Mouse (Mus musculus) MEL (cell line): ENCODE measurements around the gene Ppp2ca. TPM values are rescaled to one million over a fixed set of nuclear protein-coding genes. Genes with fewer than 3 reads are reported as not detected.
A peak's percentile ranks its signal among the peaks of the same experiment; 100 is the strongest.

Source experiments
- DNase-seq: peaks from one replicate; pipeline ENCODE4 v3.0.0; 2011; ENCODE audit warnings: low read depth, low spot score
- H3K27ac ChIP-seq: 2 replicates; pipeline ENCODE4 v1.5.1; 2012; ENCODE audit warnings: low read depth, mild to moderate bottlenecking, control low read depth, low read length, moderate library complexity; ENCODE audit not compliant: control insufficient read depth
- H3K27me3 ChIP-seq, 2 experiments: fragments of 150-350 bp in 1 of 2; sonication (generic) in 1 of 2; 2 replicates each; pipeline ENCODE4 v1.6.1; 2012; ENCODE audit warnings: low read length in 2 of 2, mild to moderate bottlenecking in 2 of 2, improper control_type of control experiment in 1 of 2, moderate library complexity in 1 of 2; ENCODE audit not compliant: insufficient read depth in 2 of 2, control insufficient read depth in 1 of 2
- H3K36me3 ChIP-seq, 2 experiments: 2 replicates each; pipeline ENCODE4 v1.6.1; 2012 to 2014; ENCODE audit warnings: low read length in 2 of 2, improper control_type of control experiment in 1 of 2, inconsistent platforms in 1 of 2, mild to moderate bottlenecking in 1 of 2; ENCODE audit not compliant: insufficient read depth in 2 of 2, control insufficient read depth in 1 of 2
- H3K4me1 ChIP-seq, 2 experiments: fragments of 150-350 bp in 1 of 2; sonication (generic) in 1 of 2; 2 replicates each; pipeline ENCODE4 v1.6.1; 2012; ENCODE audit warnings: low read length in 2 of 2, improper control_type of control experiment in 1 of 2, mild to moderate bottlenecking in 1 of 2; ENCODE audit not compliant: insufficient read depth in 2 of 2, control insufficient read depth in 1 of 2
- H3K4me3 ChIP-seq, 2 experiments: fragments of 150-350 bp in 1 of 2; sonication (generic) in 1 of 2; 2 replicates each; pipeline ENCODE4 v1.5.1; 2012; ENCODE audit warnings: low read depth in 2 of 2, low read length in 2 of 2, mild to moderate bottlenecking in 2 of 2, moderate library complexity in 2 of 2, control low read depth in 1 of 2, improper control_type of control experiment in 1 of 2; ENCODE audit not compliant: control insufficient read depth in 1 of 2, insufficient read depth in 1 of 2
- H3K79me2 ChIP-seq: 2 replicates; pipeline ENCODE4 v1.6.1; 2012; ENCODE audit warnings: mild to moderate bottlenecking, low read length, moderate library complexity; ENCODE audit not compliant: control insufficient read depth, poor library complexity, insufficient read depth
- H3K9ac ChIP-seq: 2 replicates; pipeline ENCODE4 v1.6.1; 2012; ENCODE audit warnings: low read depth, mild to moderate bottlenecking, control low read depth, low read length, moderate library complexity; ENCODE audit not compliant: control insufficient read depth, poor library complexity, severe bottlenecking
- H3K9me3 ChIP-seq: fragments of 150-350 bp; sonication (generic); replicated peaks from 2 replicates; pipeline ENCODE4 v1.6.1; 2012; ENCODE audit warnings: mild to moderate bottlenecking, low read length, improper control_type of control experiment, moderate library complexity; ENCODE audit not compliant: insufficient read depth
- BHLHE40 ChIP-seq: IDR thresholded peaks from 2 replicates; pipeline ENCODE4 v1.6.1; 2012; ENCODE audit warnings: low read depth, mild to moderate bottlenecking, inconsistent platforms, low read length, improper control_type of control experiment, borderline replicate concordance
- CHD1 ChIP-seq: IDR thresholded peaks from 2 replicates; pipeline ENCODE4 v1.6.1; 2012; ENCODE audit warnings: low read depth, mild to moderate bottlenecking, inconsistent platforms, low read length, improper control_type of control experiment
- E2F4 ChIP-seq: IDR thresholded peaks from 2 replicates; pipeline ENCODE4 v1.6.1; 2011; ENCODE audit warnings: low read depth, low read length, improper control_type of control experiment, borderline replicate concordance
- EP300 ChIP-seq, 2 experiments: IDR thresholded peaks; 2 replicates each; pipeline ENCODE4 v1.6.1; 2011; ENCODE audit warnings: improper control_type of control experiment in 2 of 2, low read length in 2 of 2, low read depth in 1 of 2, mild to moderate bottlenecking in 1 of 2
- GABPA ChIP-seq: IDR thresholded peaks from 2 replicates; pipeline ENCODE4 v1.6.1; 2012; ENCODE audit warnings: low read depth, mild to moderate bottlenecking, inconsistent platforms, low read length, improper control_type of control experiment, moderate library complexity
- MAX ChIP-seq: IDR thresholded peaks from 2 replicates; pipeline ENCODE4 v1.6.1; 2011; ENCODE audit warnings: low read length, improper control_type of control experiment
- MAZ ChIP-seq: IDR thresholded peaks from 2 replicates; pipeline ENCODE4 v1.6.1; 2012; ENCODE audit warnings: low read depth, mild to moderate bottlenecking, inconsistent platforms, low read length, improper control_type of control experiment
- MYB ChIP-seq: IDR thresholded peaks from 2 replicates; pipeline ENCODE4 v1.6.1; 2011; ENCODE audit warnings: mild to moderate bottlenecking, low read depth, low read length, improper control_type of control experiment
- MYC ChIP-seq: IDR thresholded peaks from 2 replicates; pipeline ENCODE4 v1.6.1; 2011; ENCODE audit warnings: low read depth, mild to moderate bottlenecking, low read length, improper control_type of control experiment, moderate library complexity
- POLR2A ChIP-seq, 2 experiments: IDR thresholded peaks; 2 replicates each; pipeline ENCODE4 v1.6.1; 2011 to 2012; ENCODE audit warnings: low read length in 2 of 2, mild to moderate bottlenecking in 2 of 2, control low read depth in 1 of 2, improper control_type of control experiment in 1 of 2, low read depth in 1 of 2, moderate library complexity in 1 of 2; ENCODE audit not compliant: control insufficient read depth in 1 of 2, insufficient read depth in 1 of 2, poor library complexity in 1 of 2
- RCOR1 ChIP-seq: IDR thresholded peaks from 2 replicates; pipeline ENCODE4 v1.6.1; 2012; ENCODE audit warnings: low read depth, mild to moderate bottlenecking, inconsistent platforms, low read length, improper control_type of control experiment
- SIN3A ChIP-seq: IDR thresholded peaks from 2 replicates; pipeline ENCODE4 v1.6.1; 2012; ENCODE audit warnings: low read length, improper control_type of control experiment, inconsistent platforms
- TBP ChIP-seq: IDR thresholded peaks from 2 replicates; pipeline ENCODE4 v1.8.0; 2011; ENCODE audit warnings: low read depth, low read length, improper control_type of control experiment
- TCF12 ChIP-seq: IDR thresholded peaks from 2 replicates; pipeline ENCODE4 v1.6.1; 2014; ENCODE audit warnings: low read depth, mild to moderate bottlenecking, inconsistent platforms, low read length, improper control_type of control experiment, moderate library complexity
- USF2 ChIP-seq, 2 experiments: IDR thresholded peaks; 2 replicates each; pipeline ENCODE4 v1.6.1; 2011 to 2012; ENCODE audit warnings: improper control_type of control experiment in 2 of 2, low read length in 2 of 2, borderline replicate concordance in 1 of 2, inconsistent platforms in 1 of 2, low read depth in 1 of 2, mild to moderate bottlenecking in 1 of 2; ENCODE audit not compliant: insufficient read depth in 1 of 2
- ZC3H11A ChIP-seq: IDR thresholded peaks from 2 replicates; pipeline ENCODE4 v1.6.1; 2012; ENCODE audit warnings: low read depth, mild to moderate bottlenecking, inconsistent platforms, low read length, improper control_type of control experiment
- ZNF384 ChIP-seq: IDR thresholded peaks from 2 replicates; pipeline ENCODE4 v1.6.1; 2012; ENCODE audit warnings: low read depth, mild to moderate bottlenecking, inconsistent platforms, low read length, improper control_type of control experiment
- polyA plus RNA-seq, 2 experiments: library from polyadenylated mRNA; stranded (reverse) in 1 of 2; unstranded in 1 of 2; fragments of >175 nt in 1 of 2; fragments of >200 nt in 1 of 2; gene quantifications; 2 replicates each; pipeline versions ENCODE4 v1.2.1 to v1.2.4; 2012; ENCODE audit warnings: low replicate concordance in 2 of 2, low read depth in 1 of 2; ENCODE audit not compliant: insufficient read length in 2 of 2, insufficient read depth in 1 of 2, missing spikeins in 1 of 2
- total RNA-seq: library from RNA; depleted of rRNA; stranded (reverse); fragments of 300-350 nt; gene quantifications from 2 replicates; pipeline ENCODE4 v1.2.3, GENCODE M21; 2012

The Ppp2ca gene
- total and polyA plus RNA-seq, 3 experiments: 78.2 to 113 (median 102) TPM

- Histone ChIP-seq H3K27ac (no peak overlapping the region), H3K79me2 (peaks cover 89% of the 10 kb centered on the region), H3K4me1 (peaks cover 14 to 18% of the 10 kb centered on the region in 2 experiments), H3K4me3 (no peak overlapping the region), H3K36me3 (peaks cover 19 to 52% of the 10 kb centered on the region in 2 experiments), H3K9me3 (no peaks in the 10 kb centered on the region), H3K27me3 (no peaks in the 10 kb centered on the region), H3K9ac (no peak overlapping the region)
- no peak for TF ChIP-seq TCF12
- no peak for TF ChIP-seq POLR2A (IDR thresholded peaks at IDR 0.05; ENCODE audit: control insufficient read depth in 1 of 2, insufficient read depth in 1 of 2, low read depth in 1 of 2, low read length in 2 of 2, poor library complexity in 1 of 2)
- no peak for TF ChIP-seq RCOR1
- no peak for DNase-seq
Observed at GRCm38 (mm10) chr11:52106438-52106837, 8.0 kb downstream of the Ppp2ca start.

GRCm38 (mm10) chr11:52108796-52109195 is 10.3 kb downstream of the Ppp2ca start:
- no peaks in the 10 kb centered on the region for H3K9me3 ChIP-seq
- no peak overlapping the region for H3K27ac ChIP-seq
- peaks cover 25 to 33% of the 10 kb centered on the region in 2 experiments for H3K36me3 ChIP-seq
- no peak for DNase-seq
- H3K4me3 ChIP-seq: no peak overlapping the region
- peaks cover 3% of the 10 kb centered on the region in 2 experiments; a peak in 3 of 4 replicates for H3K4me1 ChIP-seq
- no peaks in the 10 kb centered on the region for H3K27me3 ChIP-seq
- TF ChIP-seq CHD1 (no peak), SIN3A (no peak), TBP (no peak), MAZ (no peak), ZC3H11A (no peak), MAX (no peak), ZNF384 (no peak)
- TF ChIP-seq, all 39 proteins: peak for 0
- H3K79me2 ChIP-seq: peaks cover 80% of the 10 kb centered on the region
- H3K9ac ChIP-seq: no peak overlapping the region

GRCm38 (mm10) chr11:52109421-52109820 is 10.9 kb downstream of the Ppp2ca start:
- H3K9ac ChIP-seq: no peak overlapping the region
- H3K27me3 ChIP-seq: no peaks in the 10 kb centered on the region
- H3K27ac ChIP-seq: no peak overlapping the region
- DNase-seq: peak; percentile 16
- H3K4me3 ChIP-seq: no peak overlapping the region
- peaks cover 0 to 4% of the 10 kb centered on the region in 2 experiments; a peak in 3 of 4 replicates for H3K4me1 ChIP-seq
- TF ChIP-seq MYC (no peak), EP300 (IDR thresholded peaks at IDR 0.05; ENCODE audit: low read depth in 1 of 2, low read length in 2 of 2) (no peak), USF2 (IDR thresholded peaks at IDR 0.05; ENCODE audit: borderline replicate concordance in 1 of 2, insufficient read depth in 1 of 2, low read depth in 1 of 2, low read length in 2 of 2) (no peak), GABPA (no peak), MYB (no peak), SIN3A (no peak), BHLHE40 (no peak), E2F4 (no peak)
- TF ChIP-seq, all 39 proteins: peak for 0
- peaks cover 75% of the 10 kb centered on the region for H3K79me2 ChIP-seq
- H3K36me3 ChIP-seq: peaks cover 31 to 34% of the 10 kb centered on the region in 2 experiments
- no peaks in the 10 kb centered on the region for H3K9me3 ChIP-seq
